Mouse (Mus musculus) liver, adult 10 weeks (tissue): Measurements from ENCODE around the gene Eif6. TPM values are rescaled to one million over a fixed set of nuclear protein-coding genes. Genes with fewer than 3 reads are reported as not detected.

Experiments used
- polyA plus RNA-seq: library from polyadenylated mRNA; stranded (reverse); fragments of 350-450 nt; fragmentation: Illumina TruSeq; extraction: RNeasy Lipid Tissue Mini Kit (QIAGEN cat#74804); gene quantifications from one replicate; pipeline ENCODE4 v1.2.3, GENCODE M21; 2014; ENCODE audit warnings: low read depth, low replicate concordance

The Eif6 gene
- polyA plus RNA-seq = 15.9 TPM

GRCm38 (mm10) chr2:155826630-155827424 lies at the start of gene Eif6:
Gene Eif6, minus strand, starts transcription at chr2:155826925.

DNA sequence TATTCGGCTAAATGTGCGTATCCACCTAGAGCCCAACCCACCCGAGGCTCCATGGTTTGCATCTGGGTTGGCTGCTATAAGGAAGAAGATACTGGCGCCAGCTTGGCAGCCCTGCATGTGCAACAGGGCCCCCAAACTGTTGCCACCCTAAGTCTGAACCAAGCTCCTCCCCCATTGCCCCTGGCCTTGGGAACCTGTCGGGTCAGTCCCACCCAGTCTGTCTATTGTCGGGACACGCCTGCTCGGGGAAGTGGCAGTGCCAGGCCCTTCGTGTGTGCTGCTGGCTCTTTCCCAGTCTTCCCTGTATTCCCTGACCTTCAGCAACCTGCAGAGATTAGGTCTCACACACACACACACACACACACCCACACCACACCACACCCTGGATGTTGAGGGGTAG lies 8.0 kb upstream of the Eif6 start, which contains the start of gene Fam83c:
Gene Fam83c (minus strand): TSS at position 123 of the 400 bp plus-strand sequence.

DNA sequence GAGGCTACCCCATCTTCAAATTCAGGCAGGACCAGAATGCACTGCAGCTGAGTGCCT lies 7.5 kb downstream of the Eif6 start, which contains the start of gene BC029722:
Gene BC029722 (minus strand): TSS at position 35 of the 57 bp plus-strand sequence.

DNA sequence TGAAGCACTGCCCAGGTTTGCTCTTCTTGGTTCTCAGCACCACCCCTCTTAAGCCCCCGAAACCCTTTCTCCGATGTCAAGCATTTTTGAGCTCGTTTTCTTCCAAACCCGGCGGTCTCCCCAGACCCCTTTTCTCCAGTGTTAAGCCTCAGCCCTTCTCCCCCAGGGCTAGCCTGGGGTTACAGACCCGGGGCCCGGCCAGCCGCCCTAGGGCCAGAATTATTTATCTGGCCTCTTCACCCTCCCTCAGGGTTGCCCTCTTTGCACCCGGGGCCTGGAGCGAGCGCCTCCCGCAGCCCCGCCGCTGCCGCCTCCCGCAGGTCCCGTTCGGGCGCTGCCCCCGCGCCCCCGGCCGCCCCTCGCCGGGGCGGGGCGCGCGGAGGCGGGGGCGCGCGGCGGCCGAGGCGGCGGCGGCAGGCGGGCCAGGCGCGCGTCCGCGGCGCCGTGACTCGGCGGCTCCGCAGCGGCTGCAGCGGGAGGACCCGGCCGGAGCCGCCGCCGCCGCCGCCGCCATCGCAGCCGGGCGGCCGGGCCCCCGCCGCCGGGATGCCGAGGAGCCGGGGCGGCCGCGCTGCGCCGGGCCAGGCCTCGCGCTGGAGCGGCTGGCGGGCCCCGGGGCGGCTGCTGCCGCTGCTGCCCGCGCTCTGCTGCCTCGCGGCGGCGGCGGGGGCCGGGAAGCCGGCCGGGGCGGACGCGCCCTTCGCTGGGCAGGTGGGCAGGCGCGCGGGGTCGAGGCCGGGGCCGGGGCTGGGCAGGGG lies 51.6 kb downstream of the Eif6 start, which contains the start of gene Mmp24:
Gene Mmp24 (plus strand): TSS at position 416 of the 758 bp plus-strand sequence.

Other genes starting within 250 kb of the Eif6 start
- 13.4 TPM for gene Gss, start 234.1 kb downstream of the Eif6 start, polyA plus RNA-seq
- not detected for gene Myh7b, start 215.7 kb downstream of the Eif6 start, polyA plus RNA-seq
- 44.1 TPM for gene Trpc4ap, start 134.5 kb downstream of the Eif6 start, polyA plus RNA-seq
- 13.2 TPM for gene Edem2, start 97.5 kb downstream of the Eif6 start, polyA plus RNA-seq
- not detected for gene Gm17581, start 91.1 kb downstream of the Eif6 start, polyA plus RNA-seq
- 0.79 TPM for gene Procr, start 75.8 kb downstream of the Eif6 start, polyA plus RNA-seq
- gene Mmp24, start 51.6 kb downstream of the Eif6 start, polyA plus RNA-seq = not detected
- gene BC029722, start 7.5 kb downstream of the Eif6 start, polyA plus RNA-seq = 6.1 TPM
- gene Fam83c, start 7.9 kb upstream of the Eif6 start, polyA plus RNA-seq = not detected
- gene Uqcc1, start 103.4 kb upstream of the Eif6 start, polyA plus RNA-seq = 33.9 TPM
- gene Gm15557, start 113.8 kb upstream of the Eif6 start, polyA plus RNA-seq = not detected
- not detected for gene Gdf5, start 118.4 kb upstream of the Eif6 start, polyA plus RNA-seq
- gene Cep250, start 129.5 kb upstream of the Eif6 start, polyA plus RNA-seq = 0.66 TPM
- 2.9 TPM for gene 6430550D23Rik, start 181.1 kb upstream of the Eif6 start, polyA plus RNA-seq
- gene Ergic3, start 181.1 kb upstream of the Eif6 start, polyA plus RNA-seq = 15.9 TPM
- not detected for gene Fer1l4, start 226.0 kb upstream of the Eif6 start, polyA plus RNA-seq
- 0.29 TPM for gene Spag4, start 238.2 kb upstream of the Eif6 start, polyA plus RNA-seq